Mouse (Mus musculus) cerebellum, adult 2 months (tissue): ENCODE results near the gene Plekhj1. TPM values are rescaled to one million over a fixed set of nuclear protein-coding genes. Genes with fewer than 3 reads are reported as not detected.

Experiments used
- DNase-seq, 2 experiments: peaks; one replicate each; pipeline ENCODE4 v3.0.0; 2021
- H3K27ac ChIP-seq: fragments of 200-500 bp; 2 replicates; pipeline ENCODE4 v1.5.1; 2012; ENCODE audit warnings: low read length, control low read depth, inconsistent platforms; ENCODE audit not compliant: insufficient read depth
- H3K27me3 ChIP-seq: fragments of 200-500 bp; 2 replicates; pipeline ENCODE4 v1.6.1; 2012; ENCODE audit warnings: inconsistent platforms, mild to moderate bottlenecking, low read length, moderate library complexity; ENCODE audit not compliant: control insufficient read depth, insufficient read depth
- H3K4me1 ChIP-seq: fragments of 200-500 bp; 2 replicates; pipeline ENCODE4 v1.6.1; 2011; ENCODE audit warnings: low read length; ENCODE audit not compliant: control insufficient read depth, insufficient read depth
- H3K4me3 ChIP-seq: fragments of 200-500 bp; replicated peaks from 2 replicates; pipeline ENCODE3; 2011; ENCODE audit warnings: mild to moderate bottlenecking, low read depth, low read length, control low read depth; ENCODE audit not compliant: insufficient read depth
- CTCF ChIP-seq: fragments of 200-500 bp; IDR thresholded peaks from 2 replicates; pipeline ENCODE4 v1.5.1; 2011; ENCODE audit warnings: low read depth, mild to moderate bottlenecking, control low read depth, low read length, moderate library complexity, borderline replicate concordance; ENCODE audit not compliant: insufficient read depth
- POLR2A ChIP-seq: fragments of 200-500 bp; IDR thresholded peaks from 2 replicates; pipeline ENCODE4 v1.6.1; 2011; ENCODE audit warnings: low read length, control low read depth, borderline replicate concordance; ENCODE audit not compliant: insufficient read depth
- WGBS: fragments of 180-500 bp; shearing (Covaris S2); methylation state at CpG from one replicate; pipeline ENCODE4 v1.1.7; 2018; 5-methylcytosine and 5-hydroxymethylcytosine counted together
- polyA plus RNA-seq: library from polyadenylated mRNA; depleted of rRNA; stranded (reverse); fragments of >200 nt; gene quantifications from 2 replicates; pipeline ENCODE4 v1.2.3, GENCODE M21; 2012

Gene Plekhj1
- polyA plus RNA-seq, 1 experiment: 106 TPM

- Histone ChIP-seq H3K4me3 (peak overlapping the region; percentile 65), H3K27me3 (no peaks in the 10 kb centered on the region), H3K27ac (peak overlapping the region; percentile 15; the same call in 1 of the 2 replicates), H3K4me1 (peaks cover 21% of the 10 kb centered on the region)
- WGBS: 8% methylated on average over 10 of the region's 10 CpGs
- DNase-seq: no peak
- no peak for TF ChIP-seq POLR2A
- no peak for TF ChIP-seq CTCF
Observed at GRCm38 (mm10) chr10:80827870-80828420, 29.5 kb upstream of the Plekhj1 start.

- 2% methylated on average over 29 of the region's 29 CpGs for WGBS
- Histone ChIP-seq H3K4me3 (peak overlapping the region; percentile 65), H3K27ac (peak overlapping the region; percentile 15; the same call in 1 of the 2 replicates)
Observed at GRCm38 (mm10) chr10:80827063-80827869, 28.8 kb upstream of the Plekhj1 start.

GRCm38 (mm10) chr10:80826151-80827062 is 28.0 kb upstream of the Plekhj1 start, which contains the start of gene Oaz1:
Oaz1 (plus strand) TSS chr10:80826656.
- peak; percentile 99 to 100 for DNase-seq
- Histone ChIP-seq H3K4me1 (peaks cover 17% of the 10 kb centered on the region), H3K27me3 (no peaks in the 10 kb centered on the region), H3K4me3 (peak within 1 kb of the TSS; percentile 95), H3K27ac (peak within 1 kb of the TSS; percentile 96)
- WGBS: under 1% methylated on average over 82 of the region's 82 CpGs
- peak; percentile 90 for TF ChIP-seq POLR2A
- no peak for TF ChIP-seq CTCF

More at GRCm38 (mm10) chr10:80827063-80827869, 28.8 kb upstream of the Plekhj1 start:
- Histone ChIP-seq H3K4me1 (peaks cover 21% of the 10 kb centered on the region), H3K27me3 (no peaks in the 10 kb centered on the region)
- no peak for DNase-seq
- no peak for TF ChIP-seq CTCF

- TF ChIP-seq POLR2A: no peak
- TF ChIP-seq CTCF: no peak
- Histone ChIP-seq H3K27ac (no peak overlapping the region), H3K4me3 (no peak overlapping the region), H3K27me3 (no peaks in the 10 kb centered on the region), H3K4me1 (peaks cover 8% of the 10 kb centered on the region)
- WGBS: 72% methylated on average over 2 of the region's 2 CpGs
- DNase-seq: no peak
Observed at GRCm38 (mm10) chr10:80824827-80825226, 26.4 kb upstream of the Plekhj1 start.

- no peaks in the 10 kb centered on the region; the same call in 1 of the 2 replicates for H3K4me1 ChIP-seq
- H3K4me3 ChIP-seq: no peak overlapping the region
- no peak overlapping the region for H3K27ac ChIP-seq
- no peak for DNase-seq
- no peak for TF ChIP-seq CTCF
- no peak for TF ChIP-seq POLR2A
- WGBS: 74% methylated on average over 8 of the region's 8 CpGs
- H3K27me3 ChIP-seq: no peaks in the 10 kb centered on the region
Observed at GRCm38 (mm10) chr10:80823847-80824643, 25.6 kb upstream of the Plekhj1 start.

GRCm38 (mm10) chr10:80823316-80823715 is 24.9 kb upstream of the Plekhj1 start:
- Histone ChIP-seq H3K27me3 (no peaks in the 10 kb centered on the region), H3K4me1 (no peaks in the 10 kb centered on the region), H3K4me3 (no peak overlapping the region), H3K27ac (no peak overlapping the region)
- DNase-seq: no peak
- WGBS: 98% methylated on average over 1 of the region's 1 CpGs
- no peak for TF ChIP-seq CTCF
- TF ChIP-seq POLR2A: no peak

GRCm38 (mm10) chr10:80822528-80822927 is 24.1 kb upstream of the Plekhj1 start:
- no peaks in the 10 kb centered on the region for H3K27me3 ChIP-seq
- H3K4me3 ChIP-seq: no peak overlapping the region
- H3K4me1 ChIP-seq: no peaks in the 10 kb centered on the region
- 87% methylated on average over 5 of the region's 5 CpGs for WGBS
- TF ChIP-seq CTCF: no peak
- TF ChIP-seq POLR2A: no peak
- no peak overlapping the region for H3K27ac ChIP-seq
- DNase-seq: no peak
